Mouse (Mus musculus): ENCODE measurements around the gene Slc44a5. TPM values are rescaled to one million over a fixed set of nuclear protein-coding genes. Genes with fewer than 3 reads are reported as not detected.

The Slc44a5 gene
- polyA plus RNA-seq, 1 experiment from 2014 or later = 3.4 TPM

DNA sequence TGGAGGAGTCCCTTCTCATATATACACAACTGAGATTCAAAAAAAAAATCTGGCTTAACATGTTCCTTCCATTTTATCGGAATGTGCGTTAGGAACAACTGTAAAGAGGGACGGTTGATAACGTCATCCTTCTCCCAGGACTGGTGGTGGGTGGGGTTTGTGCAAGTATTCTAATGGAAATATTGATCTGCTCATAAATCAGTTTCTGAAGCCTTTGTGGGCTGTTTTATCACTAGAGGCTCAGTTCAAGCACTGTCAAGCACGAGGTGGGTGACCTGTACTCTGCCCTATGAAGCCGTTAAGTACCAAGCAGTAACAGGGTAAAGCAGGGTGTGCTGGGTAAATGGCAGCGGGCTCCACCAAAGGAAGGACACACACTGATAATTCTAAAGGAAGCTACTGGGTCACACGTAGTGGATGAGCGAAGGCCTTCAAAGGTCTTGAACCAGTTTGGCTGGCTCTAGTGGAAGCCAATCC, 13.5 kb upstream of the Slc44a5 start:
- Histone ChIP-seq H3K4me3 (ENCODE audit: low read depth, low read length) (no peak overlapping the region), H3K27me3 (replicated peaks; ENCODE audit: control insufficient read depth, insufficient read depth, low read length) (no peaks in the 10 kb centered on the region), H3K9ac (ENCODE audit: low read depth, low read length) (no peak overlapping the region), H3K9me3 (ENCODE audit: control insufficient read depth, low read length) (no peaks in the 10 kb centered on the region), H3K4me2 (ENCODE audit: low read depth, low read length) (no peak overlapping the region), H3K27ac (replicated peaks; ENCODE audit: low read depth, low read length) (no peak overlapping the region), H3K4me1 (ENCODE audit: control insufficient read depth, insufficient read depth, low read length) (no peaks in the 10 kb centered on the region), H3K36me3 (ENCODE audit: control insufficient read depth, insufficient read depth, low read length) (no peaks in the 10 kb centered on the region)
- no peak for ATAC-seq (ENCODE audit: low read depth)
- no peak for DNase-seq (ENCODE audit: low spot score)
- WGBS = 87% methylated on average over 9 of the region's 9 CpGs

DNA sequence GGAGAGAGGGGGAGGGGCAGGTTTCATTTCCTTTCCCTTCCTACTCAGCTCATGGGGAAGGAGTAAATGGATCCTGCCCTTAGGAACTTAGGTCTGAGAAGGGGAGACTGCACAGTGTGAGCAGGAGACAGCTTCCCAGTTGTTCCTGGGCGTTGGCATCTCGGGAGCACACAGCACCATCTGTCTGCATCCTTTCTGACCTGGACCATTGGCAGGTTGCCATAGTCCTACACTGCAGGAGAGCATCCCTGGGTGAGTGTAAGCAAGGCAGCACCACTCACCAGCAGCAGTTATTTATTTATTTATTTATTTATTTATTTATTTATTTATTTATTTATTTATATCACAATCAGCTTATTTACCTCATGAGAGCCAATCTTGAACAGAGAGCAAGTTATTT, 12.4 kb upstream of the Slc44a5 start:
- 52% methylated on average over 2 of the region's 2 CpGs for WGBS
- H3K9ac ChIP-seq (ENCODE audit: low read depth, low read length) = no peak overlapping the region
- H3K27ac ChIP-seq (replicated peaks; ENCODE audit: low read depth, low read length) = no peak overlapping the region
- DNase-seq (ENCODE audit: low spot score) (no peak), ATAC-seq (ENCODE audit: low read depth) (0 out of 2 replicates have a peak, but pooled peaks have one; percentile 16)
- no peaks in the 10 kb centered on the region for H3K36me3 ChIP-seq (ENCODE audit: control insufficient read depth, insufficient read depth, low read length)
- H3K9me3 ChIP-seq (ENCODE audit: control insufficient read depth, low read length) = no peaks in the 10 kb centered on the region
- H3K4me3 ChIP-seq (ENCODE audit: low read depth, low read length) = no peak overlapping the region
- no peaks in the 10 kb centered on the region for H3K27me3 ChIP-seq (replicated peaks; ENCODE audit: control insufficient read depth, insufficient read depth, low read length)
- no peak overlapping the region for H3K4me2 ChIP-seq (ENCODE audit: low read depth, low read length)
- no peaks in the 10 kb centered on the region for H3K4me1 ChIP-seq (ENCODE audit: control insufficient read depth, insufficient read depth, low read length)

GRCm38 (mm10) chr3:153961632-153962389, 11.4 kb upstream of the Slc44a5 start:
- Histone ChIP-seq H3K4me3 (ENCODE audit: low read depth, low read length) (no peak overlapping the region), H3K9me3 (ENCODE audit: control insufficient read depth, low read length) (no peaks in the 10 kb centered on the region), H3K27me3 (replicated peaks; ENCODE audit: control insufficient read depth, insufficient read depth, low read length) (no peaks in the 10 kb centered on the region), H3K27ac (replicated peaks; ENCODE audit: low read depth, low read length) (no peak overlapping the region), H3K4me1 (ENCODE audit: control insufficient read depth, insufficient read depth, low read length) (no peaks in the 10 kb centered on the region), H3K36me3 (ENCODE audit: control insufficient read depth, insufficient read depth, low read length) (no peaks in the 10 kb centered on the region), H3K9ac (ENCODE audit: low read depth, low read length) (no peak overlapping the region), H3K4me2 (ENCODE audit: low read depth, low read length) (no peak overlapping the region)
- WGBS = 73% methylated on average over 6 of the region's 6 CpGs
- DNase-seq (ENCODE audit: low spot score) (no peak), ATAC-seq (ENCODE audit: low read depth) (no peak)

DNA sequence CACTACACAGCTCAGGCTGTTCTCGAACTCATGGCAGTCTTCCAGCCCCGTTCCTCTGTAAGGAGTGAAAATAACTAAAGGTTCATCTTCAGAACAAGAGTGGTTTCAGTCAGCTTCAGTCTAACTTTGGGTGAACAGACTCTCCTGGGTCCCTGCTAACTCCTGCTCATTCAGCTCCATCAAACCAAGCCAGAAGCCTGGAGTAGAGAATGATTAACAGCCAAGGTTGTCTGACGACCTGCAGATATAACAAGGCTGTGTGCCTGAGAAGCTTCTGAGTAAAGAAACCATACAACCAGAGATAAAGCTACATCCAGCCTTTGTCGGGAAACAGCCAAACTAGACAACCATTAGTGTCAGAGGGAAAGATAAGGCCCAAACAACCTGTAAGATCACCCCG, 5.8 kb upstream of the Slc44a5 start:
- ATAC-seq (ENCODE audit: low read depth) = no peak
- H3K9me3 ChIP-seq (ENCODE audit: control insufficient read depth, low read length) = no peaks in the 10 kb centered on the region
- H3K9ac ChIP-seq (ENCODE audit: low read depth, low read length) = no peak overlapping the region
- H3K27ac ChIP-seq (replicated peaks; ENCODE audit: low read depth, low read length) = no peak overlapping the region
- DNase-seq (ENCODE audit: low spot score) = no peak
- WGBS = 90% methylated on average over 5 of the region's 5 CpGs
- no peak overlapping the region for H3K4me3 ChIP-seq (ENCODE audit: low read depth, low read length)
- H3K4me2 ChIP-seq (ENCODE audit: low read depth, low read length) = no peak overlapping the region
- peaks cover 2% of the 10 kb centered on the region; the same call in 1 of the 2 replicates for H3K27me3 ChIP-seq (replicated peaks; ENCODE audit: control insufficient read depth, insufficient read depth, low read length)
- no peaks in the 10 kb centered on the region for H3K4me1 ChIP-seq (ENCODE audit: control insufficient read depth, insufficient read depth, low read length)
- no peaks in the 10 kb centered on the region for H3K36me3 ChIP-seq (ENCODE audit: control insufficient read depth, insufficient read depth, low read length)

- DNase-seq (ENCODE audit: low spot score) (peak; percentile 62), ATAC-seq (ENCODE audit: low read depth) (peak; percentile 13; the same call in 1 of the 2 replicates)
- Histone ChIP-seq H3K4me2 (ENCODE audit: low read depth, low read length) (no peak overlapping the region), H3K27ac (replicated peaks; ENCODE audit: low read depth, low read length) (no peak overlapping the region), H3K9ac (ENCODE audit: low read depth, low read length) (no peak overlapping the region), H3K36me3 (ENCODE audit: control insufficient read depth, insufficient read depth, low read length) (no peaks in the 10 kb centered on the region), H3K27me3 (replicated peaks; ENCODE audit: control insufficient read depth, insufficient read depth, low read length) (peaks cover 11% of the 10 kb centered on the region; the same call in 1 of the 2 replicates), H3K4me3 (ENCODE audit: low read depth, low read length) (no peak overlapping the region), H3K9me3 (ENCODE audit: control insufficient read depth, low read length) (no peaks in the 10 kb centered on the region), H3K4me1 (ENCODE audit: control insufficient read depth, insufficient read depth, low read length) (no peaks in the 10 kb centered on the region)
- WGBS = 44% methylated on average over 4 of the region's 4 CpGs
These were observed 4.7 kb upstream of the Slc44a5 start for GRCm38 (mm10) chr3:153968549-153968948.

GRCm38 (mm10) chr3:153969451-153969850, 3.8 kb upstream of the Slc44a5 start:
- no peaks in the 10 kb centered on the region; the same call in none of the 2 replicates for H3K4me1 ChIP-seq (ENCODE audit: control insufficient read depth, insufficient read depth, low read length)

DNA sequence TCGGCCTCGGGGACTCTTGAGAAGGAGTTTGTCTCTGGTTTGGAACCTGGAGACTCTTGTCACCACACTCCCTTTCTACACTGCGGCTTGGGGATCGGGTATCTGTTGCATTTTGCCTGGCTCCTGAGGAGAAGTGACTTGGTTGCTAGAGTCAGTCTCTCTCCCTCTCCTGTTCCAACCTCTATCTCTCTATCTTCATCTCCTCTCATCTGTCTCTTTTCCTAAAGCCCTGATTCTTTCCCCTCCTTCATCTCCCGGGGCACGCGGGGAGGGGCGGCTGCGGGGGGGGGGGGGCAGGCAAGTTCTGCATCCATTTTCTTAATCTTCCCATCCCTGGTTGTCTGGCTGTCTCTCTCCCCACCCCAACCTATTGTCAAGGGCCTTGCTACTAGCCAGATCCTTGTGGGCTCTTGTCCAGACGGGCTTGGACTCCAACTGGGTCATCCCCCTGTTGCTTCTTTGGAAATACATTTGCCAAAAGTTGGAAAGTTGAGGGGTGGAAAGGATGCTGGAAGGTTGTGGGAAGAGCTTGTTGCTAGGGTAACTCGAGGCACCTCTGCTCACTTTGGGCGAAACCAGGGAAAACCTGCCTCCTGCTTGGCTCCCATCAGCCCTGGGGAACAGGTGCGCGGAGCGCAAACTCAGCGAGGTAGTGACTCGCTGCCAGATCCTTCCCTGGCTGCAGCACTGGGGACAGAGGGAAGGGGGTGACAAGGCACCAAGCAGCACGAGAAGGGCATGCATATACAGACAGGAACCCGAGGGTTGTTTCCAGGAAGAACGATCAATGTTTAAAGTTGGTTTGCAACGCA, 919 bp downstream of the Slc44a5 start:
- H3K27ac ChIP-seq (replicated peaks; ENCODE audit: low read depth, low read length) = no peak overlapping the region
- no peaks in the 10 kb centered on the region for H3K9me3 ChIP-seq (ENCODE audit: control insufficient read depth, low read length)
- 4% methylated on average over 21 of the region's 21 CpGs for WGBS
- ATAC-seq (ENCODE audit: low read depth) (peak; percentile 44; the same call in 1 of the 2 replicates), DNase-seq (ENCODE audit: low spot score) (peak; percentile 16)
- no peaks in the 10 kb centered on the region; the same call in none of the 2 replicates for H3K4me1 ChIP-seq (ENCODE audit: control insufficient read depth, insufficient read depth, low read length)
- H3K27me3 ChIP-seq (replicated peaks; ENCODE audit: control insufficient read depth, insufficient read depth, low read length) = peaks cover 40% of the 10 kb centered on the region
- no peaks in the 10 kb centered on the region for H3K36me3 ChIP-seq (ENCODE audit: control insufficient read depth, insufficient read depth, low read length)
- peak overlapping the region; percentile 88 for H3K4me2 ChIP-seq (ENCODE audit: low read depth, low read length)
- H3K4me3 ChIP-seq (ENCODE audit: low read depth, low read length) = peak overlapping the region; percentile 56
- peak overlapping the region; percentile 60 for H3K9ac ChIP-seq (ENCODE audit: low read depth, low read length)

More at GRCm38 (mm10) chr3:153969451-153969850, 3.8 kb upstream of the Slc44a5 start:
- H3K36me3 ChIP-seq (ENCODE audit: control insufficient read depth, insufficient read depth, low read length) = no peaks in the 10 kb centered on the region
- ATAC-seq (ENCODE audit: low read depth) = no peak
- no peak for DNase-seq (ENCODE audit: low spot score)
- H3K9ac ChIP-seq (ENCODE audit: low read depth, low read length) = no peak overlapping the region
- WGBS = 86% methylated on average over 4 of the region's 4 CpGs
- peaks cover 20% of the 10 kb centered on the region for H3K27me3 ChIP-seq (replicated peaks; ENCODE audit: control insufficient read depth, insufficient read depth, low read length)
- H3K27ac ChIP-seq (replicated peaks; ENCODE audit: low read depth, low read length) = no peak overlapping the region
- H3K9me3 ChIP-seq (ENCODE audit: control insufficient read depth, low read length) = no peaks in the 10 kb centered on the region
- no peak overlapping the region for H3K4me2 ChIP-seq (ENCODE audit: low read depth, low read length)
- no peak overlapping the region for H3K4me3 ChIP-seq (ENCODE audit: low read depth, low read length)

GRCm38 (mm10) chr3:153975060-153975459, 1.8 kb downstream of the Slc44a5 start:
- Histone ChIP-seq H3K4me3 (ENCODE audit: low read depth, low read length) (no peak overlapping the region), H3K27me3 (replicated peaks; ENCODE audit: control insufficient read depth, insufficient read depth, low read length) (peaks cover 40% of the 10 kb centered on the region), H3K36me3 (ENCODE audit: control insufficient read depth, insufficient read depth, low read length) (no peaks in the 10 kb centered on the region), H3K9ac (ENCODE audit: low read depth, low read length) (no peak overlapping the region), H3K27ac (replicated peaks; ENCODE audit: low read depth, low read length) (no peak overlapping the region), H3K4me2 (ENCODE audit: low read depth, low read length) (peak overlapping the region; percentile 88; the same call in 1 of the 2 replicates), H3K9me3 (ENCODE audit: control insufficient read depth, low read length) (no peaks in the 10 kb centered on the region), H3K4me1 (ENCODE audit: control insufficient read depth, insufficient read depth, low read length) (no peaks in the 10 kb centered on the region; the same call in none of the 2 replicates)
- ATAC-seq (ENCODE audit: low read depth) = no peak
- WGBS = 10% methylated on average over 6 of the region's 6 CpGs
- DNase-seq (ENCODE audit: low spot score) = no peak
